Mouse (Mus musculus) inflammation-experienced regulatory T-cells, adult 16 weeks (primary cell): ENCODE measurements around the gene Zfp618. TPM values are rescaled to one million over a fixed set of nuclear protein-coding genes. Genes with fewer than 3 reads are reported as not detected.

Experiments used
- polyA plus RNA-seq: library from polyadenylated mRNA; unstranded; fragments of 100-300 nt; shearing (Covaris generic); gene quantifications from one replicate; pipeline ENCODE4 v1.2.1, GENCODE M21; 2017

Gene Zfp618
- 0.17 TPM for polyA plus RNA-seq

DNA sequence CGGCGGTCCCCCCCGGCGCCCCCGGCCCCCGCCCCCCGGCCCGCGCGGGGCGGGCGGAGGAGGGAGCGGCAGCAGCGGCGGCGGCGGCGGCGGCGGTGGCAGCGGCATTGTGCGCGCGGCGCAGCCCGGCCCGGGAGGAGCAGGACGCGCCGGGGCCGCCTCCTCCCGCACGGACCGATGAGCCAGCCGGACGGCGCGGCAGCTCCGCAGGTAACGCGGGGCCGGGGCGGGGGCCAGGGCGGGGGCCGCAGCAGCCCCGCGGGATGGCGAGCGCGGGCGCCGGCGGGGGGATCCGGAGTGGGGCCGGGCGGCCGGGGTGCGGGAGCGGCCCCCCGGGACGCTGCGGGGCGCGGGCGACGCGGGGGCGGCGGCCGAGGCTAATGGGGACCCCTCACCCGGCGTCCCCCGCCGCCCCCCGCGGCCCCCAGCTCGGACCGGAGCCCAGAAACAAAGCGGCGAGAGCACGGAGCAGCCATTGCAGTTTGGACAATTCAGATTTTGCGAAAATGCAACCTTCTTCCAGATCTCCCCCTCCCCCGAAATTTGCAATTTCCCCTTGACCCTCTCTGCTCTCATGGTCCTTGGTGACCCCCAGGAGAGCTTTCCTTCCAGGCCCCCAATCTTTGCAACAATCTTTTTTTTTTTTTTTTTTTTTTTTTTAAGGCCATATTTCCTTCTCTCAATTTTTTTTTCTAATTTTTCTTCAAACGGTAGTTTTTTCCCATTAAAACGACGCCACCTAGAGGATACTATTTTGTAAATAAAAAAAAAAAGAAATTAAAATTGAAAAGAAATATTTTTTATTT, at the start of gene Zfp618:
Zfp618 (plus strand) TSS at position 77 of the 806 bp plus-strand sequence.

DNA sequence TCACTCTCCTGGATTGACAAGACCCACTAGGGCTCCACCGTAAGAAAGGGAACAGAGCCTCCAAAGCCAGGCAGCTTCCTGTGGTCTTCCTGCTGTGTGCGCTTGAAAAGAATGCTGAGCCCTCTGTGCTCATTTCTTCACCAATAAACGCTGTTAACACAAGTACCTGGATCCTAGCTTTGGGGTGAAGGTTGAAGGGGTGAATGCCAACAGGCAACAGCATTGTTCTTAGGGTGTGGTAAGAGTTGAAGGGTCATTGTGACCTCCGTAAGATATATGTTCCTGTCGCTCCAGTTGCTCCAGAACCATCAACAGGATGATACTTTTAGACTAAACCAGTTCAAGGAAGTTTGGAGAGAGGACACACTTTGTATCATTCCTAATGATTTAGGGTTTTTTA, 189.3 kb downstream of the Zfp618 start, which contains the start of gene Ambp:
Ambp (minus strand) TSS at position 101 of the 400 bp plus-strand sequence.

DNA sequence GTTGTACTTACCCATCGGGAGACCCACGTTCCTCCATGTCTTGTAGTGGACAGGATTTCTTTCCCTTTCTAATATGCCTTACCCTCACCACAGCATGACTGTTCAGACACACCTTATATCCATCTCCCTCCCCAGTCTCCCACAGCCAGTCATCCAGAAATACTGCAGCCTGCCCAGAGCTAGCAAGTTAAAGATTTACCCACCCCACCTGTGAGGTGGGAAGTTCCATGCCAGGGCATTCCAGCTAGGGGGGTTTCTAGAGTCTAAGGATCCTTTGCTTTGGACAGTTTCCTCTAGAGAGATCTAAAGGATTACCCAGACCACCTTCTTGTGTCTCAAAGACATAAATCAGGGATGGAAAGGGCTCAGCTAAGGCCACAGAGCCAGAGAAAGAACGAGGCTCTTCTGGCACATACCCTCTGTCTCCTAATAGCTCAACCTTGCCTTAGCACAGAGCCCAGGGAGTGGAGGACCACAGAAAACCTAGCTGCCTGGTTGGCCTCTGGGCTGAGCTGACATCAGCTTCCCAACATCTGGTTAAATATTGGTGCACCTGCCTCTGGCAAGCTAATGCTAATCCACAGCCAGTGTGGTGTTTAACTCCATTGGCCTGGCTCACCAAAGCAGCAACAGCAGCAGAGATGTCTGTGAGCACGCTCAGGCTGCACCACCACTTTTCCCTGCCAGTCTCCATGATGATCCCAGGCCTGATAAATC, 206.8 kb downstream of the Zfp618 start, which contains the start of gene Kif12:
Kif12 (minus strand) TSS at position 163 of the 717 bp plus-strand sequence.

Other genes with a start within 250 kb of the Zfp618 start
- not detected for gene Ambp, start 189.2 kb downstream of the Zfp618 start, polyA plus RNA-seq
- gene Kif12, start 206.6 kb downstream of the Zfp618 start, polyA plus RNA-seq, result not detected
- 0.55 TPM for gene Col27a1, start 248.4 kb downstream of the Zfp618 start, polyA plus RNA-seq